Mouse (Mus musculus) lung, embryonic 15.5 days (tissue): ENCODE results near the gene Syt8. TPM values are rescaled to one million over a fixed set of nuclear protein-coding genes. Genes with fewer than 3 reads are reported as not detected.
A peak's percentile ranks its signal among the peaks of the same experiment; 100 is the strongest.

Experiments used
- ATAC-seq: fragments of 200-750 bp; cut with Nextera tagmentation; 2 replicates; pipeline ENCODE4 v1.8.0; 2017; ENCODE audit warnings: moderate number of reproducible peaks, borderline replicate concordance; ENCODE audit not compliant: low FRiP score, low TSS enrichment; ENCODE audit errors: extremely low read depth
- H3K27ac ChIP-seq: fragments of 300-500 bp; sonication (generic); 2 replicates; pipeline ENCODE4 v1.5.1; 2015; ENCODE audit warnings: moderate library complexity, mild to moderate bottlenecking, inconsistent platforms
- H3K27me3 ChIP-seq: fragments of 300-500 bp; sonication (generic); 2 replicates; pipeline ENCODE4 v1.6.1; 2015; ENCODE audit warnings: inconsistent platforms
- H3K36me3 ChIP-seq: fragments of 300-500 bp; sonication (generic); 2 replicates; pipeline ENCODE4 v1.6.1; 2015; ENCODE audit warnings: inconsistent platforms
- H3K4me1 ChIP-seq: fragments of 300-500 bp; sonication (generic); 2 replicates; pipeline ENCODE4 v1.6.1; 2015; ENCODE audit warnings: inconsistent platforms
- H3K4me2 ChIP-seq: fragments of 300-500 bp; sonication (generic); 2 replicates; pipeline ENCODE4 v1.6.1; 2015; ENCODE audit warnings: inconsistent platforms, mild to moderate bottlenecking, moderate library complexity
- H3K4me3 ChIP-seq: fragments of 300-500 bp; sonication (generic); 2 replicates; pipeline ENCODE4 v1.5.1; 2015; ENCODE audit warnings: mild to moderate bottlenecking, inconsistent platforms
- H3K9ac ChIP-seq: fragments of 300-500 bp; sonication (generic); 2 replicates; pipeline ENCODE4 v1.6.1; 2015; ENCODE audit warnings: inconsistent platforms
- H3K9me3 ChIP-seq: fragments of 300-500 bp; sonication (generic); 2 replicates; pipeline ENCODE4 v1.6.1; 2016; ENCODE audit warnings: inconsistent platforms
- WGBS: fragments of 180-500 bp; shearing (Covaris S2); methylation state at CpG from one replicate; pipeline ENCODE4 v1.1.7; 2015; 5-methylcytosine and 5-hydroxymethylcytosine counted together
- polyA plus RNA-seq: library from polyadenylated mRNA; unstranded; fragments of >200 nt; fragmentation: Nextera tagmentation; extraction: Ambion mirVana; gene quantifications from 2 replicates; pipeline ENCODE4 v1.2.1, GENCODE M21; 2015

The Syt8 gene
- polyA plus RNA-seq, 1 experiment from 2014 or later = 0.34 TPM

- no peak overlapping the region for H3K4me2 ChIP-seq
- H3K9me3 ChIP-seq = no peaks in the 10 kb centered on the region
- H3K36me3 ChIP-seq = no peaks in the 10 kb centered on the region
- peak overlapping the region; percentile 96 for H3K27ac ChIP-seq
- H3K27me3 ChIP-seq = no peaks in the 10 kb centered on the region
- WGBS = 21% methylated on average over 4 of the region's 4 CpGs
- H3K9ac ChIP-seq = no peak overlapping the region
- no peak overlapping the region for H3K4me3 ChIP-seq
- no peak for ATAC-seq
- H3K4me1 ChIP-seq = peaks cover 54% of the 10 kb centered on the region
Measured at GRCm38 (mm10) chr7:142435524-142435923, 874 bp downstream of the Syt8 start.

GRCm38 (mm10) chr7:142437324-142437723 lies 2.7 kb downstream of the Syt8 start:
- H3K4me2 ChIP-seq = no peak overlapping the region
- no peak overlapping the region for H3K9ac ChIP-seq
- 81% methylated on average over 5 of the region's 5 CpGs for WGBS
- H3K9me3 ChIP-seq = no peaks in the 10 kb centered on the region
- no peak overlapping the region for H3K4me3 ChIP-seq
- H3K36me3 ChIP-seq = no peaks in the 10 kb centered on the region
- peak overlapping the region; percentile 51 for H3K27ac ChIP-seq
- H3K27me3 ChIP-seq = no peaks in the 10 kb centered on the region
- peaks cover 48% of the 10 kb centered on the region for H3K4me1 ChIP-seq
- no peak for ATAC-seq

- Histone ChIP-seq H3K27me3 (no peaks in the 10 kb centered on the region), H3K36me3 (no peaks in the 10 kb centered on the region), H3K27ac (peak overlapping the region; percentile 64; the same call in 1 of the 2 replicates), H3K9me3 (no peaks in the 10 kb centered on the region), H3K4me2 (no peak overlapping the region), H3K4me1 (peaks cover 24% of the 10 kb centered on the region), H3K9ac (no peak overlapping the region), H3K4me3 (no peak overlapping the region)
- ATAC-seq = no peak
- 80% methylated on average over 14 of the region's 14 CpGs for WGBS
Measured at GRCm38 (mm10) chr7:142439966-142440365, 5.3 kb downstream of the Syt8 start.

- Histone ChIP-seq H3K4me3 (no peak overlapping the region), H3K27me3 (no peaks in the 10 kb centered on the region), H3K27ac (peak overlapping the region; percentile 64), H3K4me1 (peaks cover 16% of the 10 kb centered on the region), H3K9ac (no peak overlapping the region), H3K9me3 (no peaks in the 10 kb centered on the region), H3K4me2 (no peak overlapping the region), H3K36me3 (no peaks in the 10 kb centered on the region)
- WGBS = 46% methylated on average over 5 of the region's 5 CpGs
- peak; percentile 81 for ATAC-seq
Measured at GRCm38 (mm10) chr7:142440657-142441114, 6.0 kb downstream of the Syt8 start.

GRCm38 (mm10) chr7:142441585-142441984 lies 6.9 kb downstream of the Syt8 start, which contains the start of gene Tnni2:
Gene Tnni2 (plus strand): TSS chr7:142441808.
- Histone ChIP-seq H3K9ac (no peak within 1 kb of the TSS), H3K27ac (peak within 1 kb of the TSS; percentile 64)
- 75% methylated on average over 9 of the region's 9 CpGs for WGBS

GRCm38 (mm10) chr7:142442081-142442907 lies 7.6 kb downstream of the Syt8 start:
- Histone ChIP-seq H3K4me1 (peaks cover 16% of the 10 kb centered on the region), H3K9me3 (no peaks in the 10 kb centered on the region), H3K36me3 (no peaks in the 10 kb centered on the region), H3K4me2 (no peak overlapping the region), H3K4me3 (no peak overlapping the region), H3K27ac (no peak overlapping the region), H3K27me3 (no peaks in the 10 kb centered on the region), H3K9ac (no peak overlapping the region)
- 68% methylated on average over 9 of the region's 9 CpGs for WGBS
- ATAC-seq = no peak

More at GRCm38 (mm10) chr7:142441585-142441984, 6.9 kb downstream of the Syt8 start, which contains the start of gene Tnni2:
- H3K27me3 ChIP-seq = no peaks in the 10 kb centered on the region
- H3K4me3 ChIP-seq = no peak within 1 kb of the TSS
- peaks cover 16% of the 10 kb centered on the region for H3K4me1 ChIP-seq
- no peak within 1 kb of the TSS for H3K4me2 ChIP-seq
- ATAC-seq = no peak
- no peaks in the 10 kb centered on the region for H3K36me3 ChIP-seq
- H3K9me3 ChIP-seq = no peaks in the 10 kb centered on the region

- H3K27me3 ChIP-seq = no peaks in the 10 kb centered on the region
- no peak overlapping the region for H3K9ac ChIP-seq
- H3K27ac ChIP-seq = no peak overlapping the region
- no peak overlapping the region for H3K4me2 ChIP-seq
- H3K9me3 ChIP-seq = no peaks in the 10 kb centered on the region
- no peak for ATAC-seq
- H3K36me3 ChIP-seq = no peaks in the 10 kb centered on the region
- H3K4me3 ChIP-seq = no peak overlapping the region
- peaks cover 16% of the 10 kb centered on the region for H3K4me1 ChIP-seq
- WGBS = 89% methylated on average over 7 of the region's 7 CpGs
Measured at GRCm38 (mm10) chr7:142442908-142443420, 8.3 kb downstream of the Syt8 start.

GRCm38 (mm10) chr7:142443474-142443873 lies 8.8 kb downstream of the Syt8 start:
- Histone ChIP-seq H3K27me3 (no peaks in the 10 kb centered on the region), H3K4me1 (peaks cover 16% of the 10 kb centered on the region), H3K4me3 (no peak overlapping the region), H3K4me2 (no peak overlapping the region), H3K9me3 (no peaks in the 10 kb centered on the region), H3K36me3 (no peaks in the 10 kb centered on the region), H3K27ac (no peak overlapping the region), H3K9ac (no peak overlapping the region)
- ATAC-seq = no peak
- 78% methylated on average over 5 of the region's 5 CpGs for WGBS

- WGBS = 89% methylated on average over 6 of the region's 6 CpGs
- H3K27me3 ChIP-seq = no peaks in the 10 kb centered on the region
Measured at GRCm38 (mm10) chr7:142444171-142444570, 9.5 kb downstream of the Syt8 start.

GRCm38 (mm10) chr7:142445324-142445723 lies 10.7 kb downstream of the Syt8 start:
- H3K27me3 ChIP-seq = no peaks in the 10 kb centered on the region
- H3K9ac ChIP-seq = no peak overlapping the region
- no peak overlapping the region for H3K4me3 ChIP-seq
- H3K4me1 ChIP-seq = peaks cover 14% of the 10 kb centered on the region
- WGBS = 90% methylated on average over 6 of the region's 6 CpGs
- no peaks in the 10 kb centered on the region for H3K9me3 ChIP-seq
- no peak overlapping the region for H3K4me2 ChIP-seq
- ATAC-seq = no peak
- H3K36me3 ChIP-seq = no peaks in the 10 kb centered on the region
- H3K27ac ChIP-seq = no peak overlapping the region

More at GRCm38 (mm10) chr7:142444171-142444570, 9.5 kb downstream of the Syt8 start:
- H3K27ac ChIP-seq = no peak overlapping the region
- H3K4me3 ChIP-seq = no peak overlapping the region
- H3K9me3 ChIP-seq = no peaks in the 10 kb centered on the region
- no peaks in the 10 kb centered on the region for H3K36me3 ChIP-seq
- peaks cover 16% of the 10 kb centered on the region for H3K4me1 ChIP-seq
- no peak for ATAC-seq
- H3K9ac ChIP-seq = no peak overlapping the region
- no peak overlapping the region for H3K4me2 ChIP-seq

GRCm38 (mm10) chr7:142446264-142446663 lies 11.6 kb downstream of the Syt8 start:
- H3K27me3 ChIP-seq = no peaks in the 10 kb centered on the region
- H3K27ac ChIP-seq = no peak overlapping the region
- 85% methylated on average over 4 of the region's 4 CpGs for WGBS
- no peak for ATAC-seq
- H3K9me3 ChIP-seq = no peaks in the 10 kb centered on the region
- no peak overlapping the region for H3K4me3 ChIP-seq
- H3K4me2 ChIP-seq = no peak overlapping the region
- H3K36me3 ChIP-seq = no peaks in the 10 kb centered on the region
- H3K9ac ChIP-seq = no peak overlapping the region
- H3K4me1 ChIP-seq = peaks cover 6% of the 10 kb centered on the region; the same call in 1 of the 2 replicates

- no peak for ATAC-seq
- H3K36me3 ChIP-seq = no peaks in the 10 kb centered on the region
- 73% methylated on average over 6 of the region's 6 CpGs for WGBS
- no peaks in the 10 kb centered on the region for H3K27me3 ChIP-seq
- H3K9me3 ChIP-seq = no peaks in the 10 kb centered on the region
- no peak overlapping the region for H3K4me2 ChIP-seq
- no peak overlapping the region for H3K9ac ChIP-seq
- no peak overlapping the region for H3K27ac ChIP-seq
- no peak overlapping the region for H3K4me3 ChIP-seq
- H3K4me1 ChIP-seq = peaks cover 4% of the 10 kb centered on the region
Measured at GRCm38 (mm10) chr7:142449038-142449617, 14.5 kb downstream of the Syt8 start.
